Mouse (Mus musculus): ENCODE measurements around the gene Arid1b. TPM values are rescaled to one million over a fixed set of nuclear protein-coding genes. Genes with fewer than 3 reads are reported as not detected.

The Arid1b gene
- polyA plus RNA-seq, 1 experiment from 2014 or later: 14.8 TPM

- Histone ChIP-seq H3K36me3 (ENCODE audit: control insufficient read depth, insufficient read depth, low read length) (peaks cover 3% of the 10 kb centered on the region; the same call in 1 of the 2 replicates), H3K4me3 (ENCODE audit: low read depth, low read length) (no peak overlapping the region), H3K9me3 (ENCODE audit: control insufficient read depth, low read length) (no peaks in the 10 kb centered on the region), H3K9ac (ENCODE audit: low read length) (no peak overlapping the region), H3K4me1 (ENCODE audit: control insufficient read depth, insufficient read depth, low read length) (peaks cover 15% of the 10 kb centered on the region), H3K27me3 (ENCODE audit: control insufficient read depth, insufficient read depth, low read length) (no peaks in the 10 kb centered on the region), H3K4me2 (ENCODE audit: low read depth, severe bottlenecking) (no peak overlapping the region), H3K27ac (replicated peaks; ENCODE audit: low read depth, low read length) (no peak overlapping the region)
- 74% methylated on average over 9 of the region's 9 CpGs for WGBS
- DNase-seq (ENCODE audit: low spot score) (no peak), ATAC-seq (ENCODE audit: insufficient number of reproducible peaks, low FRiP score, low TSS enrichment, low read depth) (no peak)
Measured at GRCm38 (mm10) chr17:5287641-5288040, 293.5 kb downstream of the Arid1b start.

GRCm38 (mm10) chr17:5293653-5294584 lies 299.8 kb downstream of the Arid1b start:
- no peaks in the 10 kb centered on the region for H3K27me3 ChIP-seq (ENCODE audit: control insufficient read depth, insufficient read depth, low read length)
- 93% methylated on average over 9 of the region's 9 CpGs for WGBS
- no peaks in the 10 kb centered on the region for H3K4me1 ChIP-seq (ENCODE audit: control insufficient read depth, insufficient read depth, low read length)
- no peak overlapping the region for H3K9ac ChIP-seq (ENCODE audit: low read length)
- DNase-seq (ENCODE audit: low spot score) (no peak), ATAC-seq (ENCODE audit: insufficient number of reproducible peaks, low FRiP score, low TSS enrichment, low read depth) (no peak)
- no peak overlapping the region for H3K4me3 ChIP-seq (ENCODE audit: low read depth, low read length)
- H3K27ac ChIP-seq (replicated peaks; ENCODE audit: low read depth, low read length): no peak overlapping the region
- no peaks in the 10 kb centered on the region for H3K9me3 ChIP-seq (ENCODE audit: control insufficient read depth, low read length)
- no peak overlapping the region for H3K4me2 ChIP-seq (ENCODE audit: low read depth, severe bottlenecking)
- H3K36me3 ChIP-seq (ENCODE audit: control insufficient read depth, insufficient read depth, low read length): peaks cover 3% of the 10 kb centered on the region; the same call in 1 of the 2 replicates

- ATAC-seq (ENCODE audit: insufficient number of reproducible peaks, low FRiP score, low TSS enrichment, low read depth) (no peak), DNase-seq (ENCODE audit: low spot score) (no peak)
- peaks cover 3% of the 10 kb centered on the region; the same call in 1 of the 2 replicates for H3K36me3 ChIP-seq (ENCODE audit: control insufficient read depth, insufficient read depth, low read length)
- no peak overlapping the region for H3K4me3 ChIP-seq (ENCODE audit: low read depth, low read length)
- H3K4me1 ChIP-seq (ENCODE audit: control insufficient read depth, insufficient read depth, low read length): no peaks in the 10 kb centered on the region
- no peak overlapping the region for H3K9ac ChIP-seq (ENCODE audit: low read length)
- WGBS: 73% methylated on average over 19 of the region's 19 CpGs
- H3K27ac ChIP-seq (replicated peaks; ENCODE audit: low read depth, low read length): no peak overlapping the region
- H3K4me2 ChIP-seq (ENCODE audit: low read depth, severe bottlenecking): no peak overlapping the region
- no peaks in the 10 kb centered on the region for H3K27me3 ChIP-seq (ENCODE audit: control insufficient read depth, insufficient read depth, low read length)
- H3K9me3 ChIP-seq (ENCODE audit: control insufficient read depth, low read length): no peaks in the 10 kb centered on the region
Measured at GRCm38 (mm10) chr17:5295086-5295947, 301.2 kb downstream of the Arid1b start.

GRCm38 (mm10) chr17:5295948-5296262 lies 301.8 kb downstream of the Arid1b start:
- no peak overlapping the region for H3K27ac ChIP-seq (replicated peaks; ENCODE audit: low read depth, low read length)
- H3K36me3 ChIP-seq (ENCODE audit: control insufficient read depth, insufficient read depth, low read length): peaks cover 3% of the 10 kb centered on the region; the same call in 1 of the 2 replicates
- no peak for ATAC-seq (ENCODE audit: insufficient number of reproducible peaks, low FRiP score, low TSS enrichment, low read depth)
- no peak overlapping the region for H3K9ac ChIP-seq (ENCODE audit: low read length)
- H3K4me2 ChIP-seq (ENCODE audit: low read depth, severe bottlenecking): no peak overlapping the region
- H3K27me3 ChIP-seq (ENCODE audit: control insufficient read depth, insufficient read depth, low read length): no peaks in the 10 kb centered on the region
- H3K4me1 ChIP-seq (ENCODE audit: control insufficient read depth, insufficient read depth, low read length): no peaks in the 10 kb centered on the region
- WGBS: 94% methylated on average over 7 of the region's 7 CpGs
- no peaks in the 10 kb centered on the region for H3K9me3 ChIP-seq (ENCODE audit: control insufficient read depth, low read length)
- no peak for DNase-seq (ENCODE audit: low spot score)
- no peak overlapping the region for H3K4me3 ChIP-seq (ENCODE audit: low read depth, low read length)

- H3K9me3 ChIP-seq (ENCODE audit: control insufficient read depth, low read length): no peaks in the 10 kb centered on the region
- DNase-seq (ENCODE audit: low spot score): no peak
Measured at GRCm38 (mm10) chr17:5297491-5297890, 303.4 kb downstream of the Arid1b start.

GRCm38 (mm10) chr17:5297984-5298383 lies 303.9 kb downstream of the Arid1b start:
- no peak overlapping the region for H3K4me3 ChIP-seq (ENCODE audit: low read depth, low read length)
- no peak overlapping the region for H3K9ac ChIP-seq (ENCODE audit: low read length)
- no peaks in the 10 kb centered on the region for H3K27me3 ChIP-seq (ENCODE audit: control insufficient read depth, insufficient read depth, low read length)
- DNase-seq (ENCODE audit: low spot score): no peak
- H3K9me3 ChIP-seq (ENCODE audit: control insufficient read depth, low read length): no peaks in the 10 kb centered on the region
- WGBS: 90% methylated on average over 10 of the region's 10 CpGs
- H3K36me3 ChIP-seq (ENCODE audit: control insufficient read depth, insufficient read depth, low read length): no peaks in the 10 kb centered on the region
- H3K27ac ChIP-seq (replicated peaks; ENCODE audit: low read depth, low read length): no peak overlapping the region
- H3K4me1 ChIP-seq (ENCODE audit: control insufficient read depth, insufficient read depth, low read length): no peaks in the 10 kb centered on the region
- ATAC-seq (ENCODE audit: insufficient number of reproducible peaks, low FRiP score, low TSS enrichment, low read depth): no peak
- no peak overlapping the region for H3K4me2 ChIP-seq (ENCODE audit: low read depth, severe bottlenecking)

More at GRCm38 (mm10) chr17:5297491-5297890, 303.4 kb downstream of the Arid1b start:
- no peak for ATAC-seq (ENCODE audit: insufficient number of reproducible peaks, low FRiP score, low TSS enrichment, low read depth)
- H3K4me2 ChIP-seq (ENCODE audit: low read depth, severe bottlenecking): no peak overlapping the region
- H3K36me3 ChIP-seq (ENCODE audit: control insufficient read depth, insufficient read depth, low read length): no peaks in the 10 kb centered on the region
- no peak overlapping the region for H3K9ac ChIP-seq (ENCODE audit: low read length)
- H3K4me3 ChIP-seq (ENCODE audit: low read depth, low read length): no peak overlapping the region
- no peaks in the 10 kb centered on the region for H3K27me3 ChIP-seq (ENCODE audit: control insufficient read depth, insufficient read depth, low read length)
- WGBS: 91% methylated on average over 4 of the region's 4 CpGs
- H3K27ac ChIP-seq (replicated peaks; ENCODE audit: low read depth, low read length): no peak overlapping the region
- no peaks in the 10 kb centered on the region for H3K4me1 ChIP-seq (ENCODE audit: control insufficient read depth, insufficient read depth, low read length)

- Histone ChIP-seq H3K9ac (ENCODE audit: low read length) (no peak overlapping the region), H3K27ac (replicated peaks; ENCODE audit: low read depth, low read length) (no peak overlapping the region), H3K4me2 (ENCODE audit: low read depth, severe bottlenecking) (no peak overlapping the region), H3K27me3 (ENCODE audit: control insufficient read depth, insufficient read depth, low read length) (no peaks in the 10 kb centered on the region), H3K9me3 (ENCODE audit: control insufficient read depth, low read length) (no peaks in the 10 kb centered on the region), H3K36me3 (ENCODE audit: control insufficient read depth, insufficient read depth, low read length) (no peaks in the 10 kb centered on the region), H3K4me3 (ENCODE audit: low read depth, low read length) (no peak overlapping the region), H3K4me1 (ENCODE audit: control insufficient read depth, insufficient read depth, low read length) (no peaks in the 10 kb centered on the region)
- 91% methylated on average over 5 of the region's 5 CpGs for WGBS
- ATAC-seq (ENCODE audit: insufficient number of reproducible peaks, low FRiP score, low TSS enrichment, low read depth) (no peak), DNase-seq (ENCODE audit: low spot score) (no peak)
Measured at GRCm38 (mm10) chr17:5298891-5299559, 304.9 kb downstream of the Arid1b start.
